Mouse (Mus musculus) cortical plate, adult 2 months (tissue): ENCODE results near the gene Nppa.

Experiments used
- CTCF ChIP-seq: fragments of 200-500 bp; IDR thresholded peaks from 2 replicates; pipeline ENCODE4 v1.5.1; 2011; ENCODE audit warnings: mild to moderate bottlenecking, control low read depth, low read length; ENCODE audit not compliant: insufficient read depth; ENCODE audit errors: extremely low read depth
- POLR2A ChIP-seq: fragments of 200-500 bp; IDR thresholded peaks from 2 replicates; pipeline ENCODE4 v1.6.1; 2011; ENCODE audit warnings: mild to moderate bottlenecking, low read length, control low read depth; ENCODE audit not compliant: insufficient read depth; ENCODE audit errors: extremely low read depth

- TF ChIP-seq CTCF, result peak; percentile 76
- no peak for TF ChIP-seq POLR2A
Measured at GRCm38 (mm10) chr4:147959881-147960831, 40.4 kb upstream of the Nppa start.
